Mouse (Mus musculus): ENCODE data around the gene AW549877. TPM values are rescaled to one million over a fixed set of nuclear protein-coding genes. Genes with fewer than 3 reads are reported as not detected.

Gene AW549877
- total and polyA plus RNA-seq, 3 experiments: 5.4 to 53.6 (median 44.2) TPM

GRCm38 (mm10) chr15:3984876-3985275 lies 10.7 kb downstream of the AW549877 start:
- peak; percentile 73 for DNase-seq

DNA sequence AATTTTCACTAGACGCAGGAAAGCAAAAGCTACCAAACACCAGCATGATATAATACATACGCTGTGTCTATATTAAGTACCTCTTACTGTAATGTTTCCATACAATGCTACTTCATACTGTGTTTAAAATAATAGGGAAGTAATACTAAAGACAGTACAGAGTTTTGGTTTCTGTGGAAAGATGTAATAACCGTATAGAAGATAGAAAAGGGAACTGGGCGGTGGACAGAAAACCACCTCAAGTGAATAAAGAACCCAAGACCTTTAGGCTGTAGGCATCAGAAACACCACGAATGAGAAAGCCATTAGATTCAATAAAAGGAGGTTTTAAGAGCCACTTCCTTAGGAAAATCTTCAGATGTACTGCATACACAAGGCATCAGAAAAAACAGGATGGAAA lies 12.8 kb downstream of the AW549877 start:
- no peak for DNase-seq

DNA sequence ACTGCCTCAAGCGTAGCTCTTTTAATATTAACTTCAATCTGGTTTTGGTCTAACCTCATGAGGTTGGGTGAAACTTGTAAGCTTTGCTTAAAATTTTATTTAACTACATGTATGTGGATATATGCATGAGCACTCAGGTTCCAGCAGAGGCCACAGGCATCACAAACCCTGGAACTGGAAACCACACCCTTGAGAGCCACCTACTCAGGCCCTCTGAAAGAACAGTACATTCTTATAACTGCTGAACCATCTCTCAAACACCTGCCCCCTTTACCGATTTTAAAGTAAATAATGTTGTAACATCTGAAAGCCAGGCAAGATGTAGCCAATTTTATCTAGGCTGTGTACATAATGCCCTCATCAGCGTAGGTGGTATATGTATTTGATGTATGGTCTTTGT lies 15.7 kb downstream of the AW549877 start:
- DNase-seq: no peak

DNA sequence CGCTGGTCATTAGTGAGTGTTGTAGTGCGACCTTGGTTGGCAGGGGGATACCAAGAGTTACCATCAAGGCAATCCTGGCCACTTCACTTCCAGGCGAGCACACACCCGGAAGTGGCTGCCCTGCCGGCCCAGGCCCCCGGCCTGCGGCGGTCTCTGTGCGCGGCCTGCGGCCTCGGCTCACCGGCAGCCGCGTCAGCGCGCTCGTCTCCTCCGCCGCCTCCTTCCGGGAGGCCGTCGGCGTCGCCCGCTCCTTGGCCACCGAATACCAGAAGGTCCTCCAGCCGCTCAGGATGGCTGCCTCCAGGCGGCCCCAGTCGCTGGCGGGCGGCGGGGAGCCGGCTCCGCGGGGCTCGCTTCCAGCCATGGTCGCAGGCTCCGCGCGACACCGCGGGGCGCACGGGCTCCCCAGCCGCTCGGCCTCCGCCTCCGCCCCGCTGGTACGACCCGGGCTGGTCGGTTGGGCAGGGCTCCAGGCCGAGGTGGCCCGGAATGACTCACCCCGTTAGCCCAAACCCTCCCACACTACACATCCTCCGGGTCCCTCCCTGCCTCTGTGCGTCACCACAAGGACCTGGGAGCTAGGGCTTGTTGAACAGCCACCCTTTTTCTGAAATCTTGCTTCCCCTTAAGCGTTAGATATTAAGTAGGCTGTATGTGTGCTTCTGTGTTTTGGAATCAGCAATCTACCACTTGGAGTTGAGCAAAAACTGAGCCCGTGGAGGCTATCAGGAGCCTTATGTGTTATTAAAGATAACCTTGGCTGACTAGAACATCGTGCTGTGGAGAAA lies 16.3 kb downstream of the AW549877 start, which contains the start of gene Fbxo4:
Fbxo4 (minus strand) TSS at position 513 of the 788 bp plus-strand sequence.
- DNase-seq: peak; percentile 96

GRCm38 (mm10) chr15:3978279-3978678 lies 17.3 kb downstream of the AW549877 start:
- no peak for DNase-seq

- no peak for DNase-seq
Observed at GRCm38 (mm10) chr15:3973300-3973699, 22.2 kb downstream of the AW549877 start.

- no peak for DNase-seq
Observed at GRCm38 (mm10) chr15:3970193-3970592, 25.4 kb downstream of the AW549877 start.

GRCm38 (mm10) chr15:3969743-3970142 lies 25.8 kb downstream of the AW549877 start:
- DNase-seq: no peak

DNA sequence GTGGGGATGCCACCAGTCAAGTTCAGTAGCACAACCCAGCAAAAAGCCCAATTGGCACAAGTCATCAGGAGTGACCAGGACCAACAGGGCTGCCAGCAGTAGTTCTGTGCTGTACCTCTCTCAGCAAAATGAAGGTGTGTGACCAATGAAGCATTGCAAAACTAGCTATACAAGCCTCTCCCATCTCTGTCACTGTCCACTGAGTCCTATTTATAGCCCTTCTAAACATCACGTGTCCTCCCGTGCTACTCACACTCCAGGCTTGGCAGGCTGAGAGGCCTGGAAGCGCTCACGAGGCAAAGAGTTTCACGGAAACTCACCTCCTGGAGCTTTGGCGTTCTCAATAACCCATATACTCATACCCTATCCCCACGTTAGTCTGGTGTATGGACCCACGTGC lies 33.3 kb downstream of the AW549877 start:
- peak; percentile 71 for DNase-seq

GRCm38 (mm10) chr15:3960094-3960493 lies 35.5 kb downstream of the AW549877 start:
- DNase-seq: no peak

DNA sequence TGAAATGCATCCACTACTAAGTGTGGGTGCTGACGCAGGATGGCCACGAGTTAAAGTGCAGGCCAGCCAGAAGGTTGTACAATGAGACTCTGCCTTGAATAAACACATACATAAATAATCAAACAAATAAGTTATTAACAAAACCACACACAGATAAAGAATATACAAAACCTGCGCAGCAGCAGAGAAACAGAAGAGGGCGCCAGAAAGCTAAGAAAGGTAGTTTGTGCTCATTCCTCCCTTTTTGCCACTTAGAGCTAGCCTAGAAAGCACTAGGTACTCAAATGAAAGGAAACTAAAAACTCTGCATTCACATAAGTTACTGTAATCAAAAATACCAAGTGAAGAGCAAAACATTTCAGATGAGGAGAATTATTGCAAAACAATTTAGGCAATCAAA lies 37.6 kb downstream of the AW549877 start:
- peak; percentile 46 for DNase-seq

DNA sequence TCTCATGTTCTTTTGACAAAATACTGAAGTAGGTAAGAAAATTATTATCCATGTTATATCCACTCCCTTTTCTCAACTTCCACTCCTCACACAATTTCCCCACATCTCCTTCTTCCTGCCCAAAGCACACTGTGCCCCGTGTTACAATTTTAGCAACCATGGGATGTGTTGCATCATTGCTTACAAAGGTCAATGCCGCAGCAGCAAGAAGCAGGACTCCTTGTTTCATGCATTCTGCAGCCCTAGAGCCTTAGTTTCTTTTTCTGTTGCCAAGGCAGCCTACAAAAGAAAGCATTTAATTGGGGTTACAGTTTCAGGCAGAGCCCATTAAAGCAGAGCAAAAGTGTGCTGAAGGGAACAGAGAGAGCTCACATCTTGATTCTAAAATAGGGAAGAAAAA lies 40.6 kb downstream of the AW549877 start:
- peak; percentile 72 for DNase-seq

- DNase-seq: no peak
Observed at GRCm38 (mm10) chr15:3938132-3938531, 57.4 kb downstream of the AW549877 start.

DNA sequence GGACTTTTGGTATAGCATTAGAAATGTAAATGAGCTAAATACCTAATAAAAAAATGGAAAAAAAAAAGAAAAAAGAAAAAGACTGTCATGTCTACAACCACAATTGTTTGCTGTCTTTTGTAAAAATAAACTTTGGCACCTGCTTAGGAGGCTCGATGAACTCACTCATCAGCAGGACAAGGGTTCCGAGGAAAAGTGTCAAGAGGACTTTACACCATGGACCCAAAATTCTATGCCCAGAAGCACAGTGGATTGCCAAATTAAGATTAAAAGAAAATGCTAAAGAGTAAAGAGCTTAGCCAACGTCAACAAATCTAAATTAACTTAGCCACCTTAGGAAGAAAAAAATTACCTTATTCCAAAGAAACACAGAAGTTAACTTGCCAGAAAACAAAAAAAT lies 59.5 kb downstream of the AW549877 start:
- DNase-seq: no peak

- DNase-seq: no peak
Observed at GRCm38 (mm10) chr15:3933466-3933865, 62.1 kb downstream of the AW549877 start.

Other genes with a start within 250 kb of the AW549877 start
- 10 to 100 TPM; 18.4 to 22.9 TPM for gene Fbxo4, start 16.2 kb downstream of the AW549877 start, total RNA-seq (2021)
- gene Fbxo4, start 16.2 kb downstream of the AW549877 start, polyA plus RNA-seq (2012; rRNA removed): 10.2 and 10.9 TPM in 2 replicates
- 100 to 1,000 TPM; 203 to 209 TPM for gene Oxct1, start 30.6 kb upstream of the AW549877 start, total RNA-seq (2021)
- gene Oxct1, start 30.6 kb upstream of the AW549877 start, polyA plus RNA-seq (2012; rRNA removed): 77.9 and 85.9 TPM in 2 replicates

Data from adrenal gland, adult 2 months (tissue).